Mouse (Mus musculus): ENCODE results near the gene Lman2.

GRCm38 (mm10) chr13:55346745-55347144 lies 15.8 kb downstream of the Lman2 start:
- TF ChIP-seq EP300 (IDR thresholded peaks at IDR 0.05) (no peak), CTCF (IDR thresholded peaks at IDR 0.05) (no peak; the same call in 1 of the 2 replicates)
